Mouse (Mus musculus): ENCODE measurements at regions not wholly inside any gene's neighbourhood (a gene's known extent, or its start where the extent isn't known, plus 50 kb on each side); places are given as distances from the start of the nearest gene placed in this dataset.

GRCm38 (mm10) chr2:49376281-49376680, 75.0 kb upstream of the Epc2 start:
- no peak for DNase-seq

DNA sequence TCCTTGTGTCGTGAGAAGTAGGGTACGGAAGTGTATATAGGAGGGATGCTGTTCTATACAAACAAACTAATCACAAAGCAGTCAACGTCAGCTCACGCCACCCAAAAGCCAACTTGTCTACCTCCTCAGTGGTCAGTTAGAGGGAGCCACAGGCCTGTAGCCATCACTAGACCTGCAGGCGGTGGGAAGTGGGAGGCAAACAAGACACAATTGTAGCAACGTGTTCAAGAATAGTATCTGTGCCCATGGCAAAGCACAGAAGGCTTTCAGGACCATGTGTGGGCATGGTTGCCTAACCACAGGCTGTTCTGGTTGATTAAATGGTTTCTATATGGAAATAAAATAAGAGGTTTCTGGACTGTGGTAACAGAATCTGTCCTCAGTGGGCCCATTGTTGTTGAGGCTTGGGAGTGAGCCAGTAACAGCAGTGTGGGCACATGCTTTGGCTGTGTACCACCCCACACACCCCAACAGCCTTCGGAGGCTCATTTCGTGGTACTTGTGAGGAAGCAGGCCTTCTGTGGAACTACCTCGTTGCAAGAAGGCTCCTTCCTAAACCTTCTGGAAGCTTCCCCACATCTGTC, 72.0 kb upstream of the Epc2 start:
- DNase-seq = peak; percentile 39

- DNase-seq = no peak
Measured at GRCm38 (mm10) chr2:49380965-49381364, 70.3 kb upstream of the Epc2 start.

DNA sequence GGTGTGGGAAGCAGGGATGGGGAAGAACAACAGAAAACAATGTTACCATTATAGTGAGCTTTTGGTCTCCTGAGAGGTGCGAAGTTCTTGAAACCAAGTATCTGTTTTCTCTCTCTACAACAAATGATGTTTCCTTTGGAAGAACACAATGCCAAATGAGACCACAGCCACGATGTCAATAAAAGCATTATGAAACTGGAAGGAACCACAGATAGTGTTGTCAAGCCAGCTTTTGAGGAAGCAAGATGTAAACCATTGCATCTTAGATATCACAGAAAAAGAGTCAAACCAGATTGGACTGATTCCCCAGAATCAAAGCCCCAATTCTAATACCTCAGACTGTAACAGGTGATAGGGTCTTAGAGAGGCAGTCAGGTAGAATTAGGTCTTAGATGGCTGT, 64.5 kb upstream of the Epc2 start:
- no peak for DNase-seq

DNA sequence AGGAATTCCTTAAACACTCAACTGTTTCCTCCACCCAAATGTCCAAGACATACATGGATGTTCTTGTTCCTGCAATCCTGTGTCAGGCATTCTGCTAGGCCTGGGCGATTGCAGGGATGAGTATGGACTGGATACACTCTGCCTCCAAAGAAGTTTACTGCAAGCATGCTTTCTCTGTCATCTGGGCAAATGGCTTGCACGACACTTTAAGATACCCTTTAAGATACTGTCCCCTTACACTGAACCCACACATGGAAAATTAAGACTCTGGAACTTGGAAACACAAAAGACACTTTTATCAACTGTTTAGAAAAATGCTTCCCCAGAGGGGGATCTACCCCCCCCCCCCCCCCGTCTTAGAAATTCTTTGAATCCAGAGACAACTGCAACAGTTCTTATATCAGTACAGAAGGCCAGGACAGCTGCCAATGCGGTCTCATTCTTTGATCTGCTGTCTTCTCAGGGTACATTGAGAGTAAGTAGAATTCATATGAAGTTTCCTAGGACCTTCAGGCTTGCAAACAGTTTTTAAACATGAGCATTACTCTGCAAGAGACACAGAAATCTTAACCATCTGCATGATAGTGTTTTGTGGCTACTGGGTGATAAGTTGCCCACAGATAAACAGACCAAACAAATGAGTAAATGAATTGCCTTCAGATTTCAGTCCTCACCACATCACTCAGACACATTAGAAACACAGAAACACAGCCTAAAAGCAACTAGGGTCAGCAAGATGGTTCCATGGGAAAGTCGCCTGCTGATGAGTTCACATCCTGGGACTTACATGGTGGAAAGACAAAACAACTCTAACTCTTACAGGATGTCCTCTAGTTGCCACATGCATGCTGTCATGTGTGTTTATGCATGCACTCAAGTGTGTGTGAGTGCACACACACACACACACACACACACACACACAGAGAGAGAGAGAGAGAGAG, 59.7 kb upstream of the Epc2 start:
- DNase-seq = no peak
